Mouse (Mus musculus): ENCODE measurements around the gene Art3. TPM values are rescaled to one million over a fixed set of nuclear protein-coding genes. Genes with fewer than 3 reads are reported as not detected.
A peak's percentile ranks its signal among the peaks of the same experiment; 100 is the strongest.

Art3 gene
- total RNA-seq, 2 experiments from 2014 or later = 378 to 469 TPM

DNA sequence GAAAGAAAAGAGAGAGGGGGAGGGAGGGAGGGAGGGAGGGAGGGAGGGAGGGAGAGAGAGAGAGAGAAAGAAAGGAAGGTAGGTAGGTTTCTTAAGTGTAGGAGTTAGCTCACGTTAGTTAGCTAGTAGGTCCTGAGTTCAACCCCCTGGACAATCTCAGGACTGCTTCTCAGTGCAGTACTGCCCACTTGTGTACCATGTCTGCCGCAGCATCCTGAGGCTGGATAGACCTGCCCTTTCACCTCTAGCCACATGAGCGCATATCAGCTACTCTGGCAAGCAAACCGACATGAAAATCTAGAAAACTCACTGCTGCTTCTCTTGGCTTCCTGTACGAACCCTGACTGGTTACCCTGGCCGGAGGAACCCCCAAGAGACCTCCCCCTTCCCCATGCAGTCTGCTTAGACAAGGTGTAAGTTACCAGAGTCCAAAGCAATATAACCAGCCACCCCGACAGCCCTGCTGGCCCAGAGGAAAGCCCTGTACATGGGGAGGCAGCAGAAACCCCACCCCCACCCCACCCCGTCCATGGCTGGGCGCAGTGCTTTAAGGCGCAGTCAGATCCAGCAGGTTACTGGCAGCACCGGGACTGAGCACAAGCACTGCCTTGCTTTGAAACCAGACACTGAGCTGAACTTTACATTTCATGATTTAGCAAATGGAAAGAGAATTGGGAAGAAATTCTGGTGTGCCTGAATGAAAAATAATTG, 81.8 kb downstream of the Art3 start:
- no peak for DNase-seq (ENCODE audit: low spot score)

DNA sequence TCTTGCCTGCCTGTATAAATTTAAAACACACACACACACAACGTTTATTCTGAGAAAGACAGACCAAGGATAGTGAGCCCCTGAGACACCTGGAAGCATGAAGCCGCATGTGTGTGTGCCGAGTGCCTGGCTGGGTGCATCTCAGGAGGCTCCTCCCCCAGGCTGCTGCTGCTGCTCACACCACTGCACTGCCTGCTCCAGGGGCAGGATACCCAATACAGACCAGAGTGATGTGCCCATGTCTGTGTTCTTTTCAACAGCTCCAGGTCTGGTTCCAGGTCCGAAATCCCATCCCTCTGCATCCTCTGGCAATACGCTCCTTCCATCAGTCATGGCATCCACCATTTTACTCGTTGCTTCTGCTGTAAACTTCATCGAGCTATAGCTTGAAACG, 82.4 kb downstream of the Art3 start:
- no peak for DNase-seq (ENCODE audit: low spot score)

DNA sequence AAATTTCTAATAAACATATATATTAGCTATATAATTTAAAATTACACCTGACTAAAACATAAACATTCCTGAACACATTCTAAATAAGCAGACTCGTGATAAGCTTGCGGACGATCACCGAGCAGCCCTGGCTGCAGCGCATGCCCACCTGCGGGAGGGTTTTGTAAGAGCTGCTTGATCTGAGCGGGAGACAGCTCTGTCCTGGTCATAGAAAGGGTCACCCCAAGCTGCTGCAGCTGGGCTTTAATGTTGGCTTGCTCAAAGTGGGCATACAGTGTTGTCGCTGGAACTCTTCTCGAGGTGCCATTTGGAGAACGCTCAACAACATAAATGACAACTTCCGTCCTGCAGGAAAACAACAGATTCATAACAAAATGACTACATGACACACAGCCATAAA, 92.5 kb downstream of the Art3 start:
- no peak for DNase-seq (ENCODE audit: low spot score)

DNA sequence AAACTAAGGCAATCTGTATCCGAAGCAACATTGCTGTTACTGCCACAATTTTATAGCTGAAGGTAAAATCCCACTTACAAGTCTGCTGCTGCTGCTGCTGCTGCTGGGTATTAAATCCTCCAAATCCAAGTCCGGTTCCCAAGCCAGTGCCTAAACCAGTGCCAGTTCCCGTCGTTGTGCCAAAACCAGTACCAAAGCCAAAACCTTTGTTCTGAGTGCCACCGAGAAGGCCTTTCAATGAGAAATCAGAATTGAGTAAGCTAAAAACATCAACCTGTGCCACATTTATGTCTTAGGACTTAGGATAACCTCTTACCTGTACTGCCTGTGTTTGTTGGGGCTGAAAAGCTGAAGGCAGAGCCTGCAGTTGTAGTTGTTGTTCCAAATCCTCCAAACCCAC, 99.1 kb downstream of the Art3 start:
- no peak for DNase-seq (ENCODE audit: low spot score)

DNA sequence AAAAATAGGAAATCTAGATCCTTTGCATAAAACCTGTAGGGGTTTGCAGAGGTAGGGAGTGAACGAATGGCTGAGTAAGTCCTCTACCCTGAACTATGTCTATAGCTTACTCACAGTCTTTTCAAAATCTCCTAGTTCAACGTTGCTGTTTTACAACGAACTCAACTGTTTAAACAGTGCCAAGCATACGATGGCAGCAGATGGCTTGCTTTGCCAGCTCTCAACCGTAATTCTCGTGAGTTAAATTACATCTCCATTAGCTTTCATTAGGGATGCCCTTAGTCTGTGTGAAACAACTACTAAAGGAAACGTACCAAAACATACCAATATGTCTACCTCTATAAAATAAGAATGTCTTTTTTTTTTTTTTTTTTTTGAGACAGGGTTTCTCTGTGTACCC, 100.0 kb downstream of the Art3 start:
- no peak for DNase-seq (ENCODE audit: low spot score)

DNA sequence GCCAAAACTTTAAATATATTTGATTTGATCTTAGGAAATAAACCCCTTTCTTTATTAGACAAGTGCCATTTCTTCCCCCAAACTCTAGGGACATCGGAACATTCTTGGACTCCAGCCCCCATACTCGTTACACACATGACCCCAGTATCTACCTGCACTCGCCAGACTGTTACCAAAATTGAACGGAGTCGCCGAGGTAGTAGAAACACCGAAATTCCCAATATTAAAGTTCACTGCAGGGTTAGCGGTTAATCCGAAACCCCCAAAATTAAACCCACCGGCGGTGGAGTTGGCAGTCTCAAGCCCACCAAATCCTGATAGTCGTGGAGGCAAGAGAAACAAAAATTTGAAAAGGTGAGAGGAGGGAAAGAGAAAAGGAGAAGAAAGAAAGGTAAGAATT, 102.4 kb downstream of the Art3 start:
- DNase-seq (ENCODE audit: low spot score) = no peak

DNA sequence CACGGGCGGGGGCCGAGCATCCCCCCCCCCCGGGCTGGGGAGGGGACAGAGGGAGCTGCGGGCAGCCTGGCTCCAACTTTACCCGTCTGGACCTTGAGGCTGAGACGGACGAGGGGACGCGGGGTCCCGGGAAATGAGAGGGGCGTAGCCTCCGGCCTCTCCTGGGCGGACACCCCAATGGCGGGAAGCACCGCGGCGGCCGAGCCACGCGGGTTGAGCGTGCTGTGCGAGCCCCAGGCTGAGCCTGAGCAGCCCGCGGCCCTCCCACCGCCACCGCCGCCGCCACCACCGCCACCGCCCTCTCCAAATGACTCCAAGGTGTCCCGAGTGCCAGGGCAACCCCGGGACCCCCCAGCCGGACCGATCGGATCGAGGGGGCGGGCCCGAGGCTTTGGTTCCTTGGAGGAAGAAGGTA, 103.0 kb downstream of the Art3 start:
- no peak for DNase-seq (ENCODE audit: low spot score)

DNA sequence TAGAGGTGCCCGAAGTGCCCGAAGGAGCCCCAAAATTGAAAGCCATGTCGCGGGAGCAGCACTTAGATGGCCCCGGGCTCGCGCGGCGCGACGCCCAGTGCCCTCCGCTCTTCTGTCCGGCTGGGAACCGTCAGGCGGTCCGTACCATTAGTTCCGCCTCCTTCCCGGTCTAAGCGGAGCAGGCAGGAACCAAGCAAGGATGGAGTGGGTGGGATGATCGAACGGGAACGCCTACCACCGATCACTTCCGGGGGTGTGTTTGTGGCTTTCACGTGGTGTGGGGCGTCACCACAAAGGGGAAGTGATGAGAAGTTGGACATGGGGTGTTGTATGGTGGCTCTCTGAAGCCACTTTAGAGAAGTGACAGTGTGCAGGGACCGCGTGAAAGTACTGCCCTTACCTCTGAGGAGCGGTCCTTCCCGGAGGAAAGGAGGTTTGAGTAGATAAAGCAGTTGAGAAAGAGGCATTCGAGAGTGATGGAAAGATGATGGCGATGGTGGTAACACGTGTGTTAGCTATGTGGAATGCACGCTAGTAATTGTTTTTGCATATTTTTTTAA, 103.5 kb downstream of the Art3 start, which contains the start of gene Nup54:
Gene Nup54 (minus strand): TSS at position 195 of the 560 bp plus-strand sequence.
- peak; percentile 98 for DNase-seq (ENCODE audit: low spot score)

DNA sequence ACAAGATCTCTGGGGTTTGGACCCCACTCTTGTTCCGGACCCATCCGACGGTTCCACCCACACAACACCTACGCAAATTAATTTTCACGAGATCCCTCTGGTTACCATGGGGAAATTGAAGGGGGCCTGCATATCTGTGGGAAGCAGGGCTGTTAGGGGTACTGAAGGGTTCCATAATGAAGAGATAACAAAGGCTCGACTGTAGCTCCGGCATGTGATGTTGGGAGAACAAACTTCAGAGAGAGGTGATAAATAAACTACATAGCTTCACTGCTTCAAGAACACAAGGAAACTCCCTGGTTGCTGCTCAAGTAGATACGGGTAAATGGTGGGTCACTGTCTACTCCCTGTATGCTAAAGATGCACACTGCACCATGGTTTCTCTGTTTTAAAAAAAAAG, 106.9 kb downstream of the Art3 start:
- no peak for DNase-seq (ENCODE audit: low spot score)

DNA sequence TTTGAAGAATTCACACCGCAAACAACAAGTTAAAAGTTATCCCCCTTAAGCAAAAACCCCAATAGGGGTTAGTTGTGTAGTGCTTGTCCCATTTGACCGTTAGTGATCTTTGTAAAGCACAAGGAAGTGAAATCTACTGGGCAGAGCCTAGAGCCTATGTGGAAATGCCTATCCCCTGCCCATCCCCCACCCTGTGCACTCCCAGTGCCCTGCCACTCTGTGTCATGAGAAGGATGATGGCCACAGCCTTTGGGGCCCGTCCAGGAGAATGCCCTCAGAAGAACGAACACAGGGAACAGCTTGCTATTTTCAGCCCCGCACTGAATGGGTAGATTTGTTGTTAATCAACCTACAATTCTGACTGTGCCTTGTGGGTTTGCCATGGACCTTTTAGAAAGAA, 109.9 kb downstream of the Art3 start:
- DNase-seq (ENCODE audit: low spot score) = peak; percentile 80

DNA sequence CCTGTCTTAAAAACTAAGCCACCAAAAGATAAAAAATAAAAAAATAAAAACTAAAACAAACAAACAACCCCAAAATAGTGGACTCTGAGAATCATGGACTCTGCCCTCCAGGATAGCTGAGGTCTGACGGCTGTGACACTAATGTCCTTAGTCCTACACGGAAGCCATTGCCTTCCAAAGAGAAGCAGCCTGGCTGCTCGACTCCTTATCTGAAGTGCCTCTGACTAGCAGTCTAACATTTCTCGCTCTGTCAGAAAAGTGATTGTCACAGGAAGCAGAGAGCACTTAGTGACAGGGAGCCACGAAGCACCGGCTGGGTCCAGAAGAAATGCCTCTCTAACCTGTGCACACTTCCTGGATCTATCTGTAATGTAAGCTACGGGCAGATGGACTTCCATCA, 111.3 kb downstream of the Art3 start:
- no peak for DNase-seq (ENCODE audit: low spot score)

DNA sequence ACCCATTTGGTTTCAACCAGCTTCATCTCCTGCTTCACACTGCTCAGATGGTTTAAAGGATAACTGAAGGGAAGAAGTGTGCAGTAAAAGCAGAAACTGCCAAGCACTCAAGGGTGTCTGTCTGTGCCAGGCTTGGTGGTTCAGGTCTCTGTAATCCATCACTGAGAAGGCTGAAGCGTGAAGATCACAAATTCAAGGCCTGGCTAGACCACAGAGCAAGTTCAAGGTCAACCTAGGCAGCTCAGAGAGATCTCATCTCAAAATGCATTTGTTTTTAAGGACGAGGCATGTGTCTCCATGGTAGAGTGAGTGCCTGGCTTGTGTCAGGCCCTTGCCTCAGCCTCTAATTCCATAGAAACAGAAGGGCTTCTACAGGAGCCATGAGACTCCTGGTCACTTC, 113.4 kb downstream of the Art3 start:
- no peak for DNase-seq (ENCODE audit: low spot score)

DNA sequence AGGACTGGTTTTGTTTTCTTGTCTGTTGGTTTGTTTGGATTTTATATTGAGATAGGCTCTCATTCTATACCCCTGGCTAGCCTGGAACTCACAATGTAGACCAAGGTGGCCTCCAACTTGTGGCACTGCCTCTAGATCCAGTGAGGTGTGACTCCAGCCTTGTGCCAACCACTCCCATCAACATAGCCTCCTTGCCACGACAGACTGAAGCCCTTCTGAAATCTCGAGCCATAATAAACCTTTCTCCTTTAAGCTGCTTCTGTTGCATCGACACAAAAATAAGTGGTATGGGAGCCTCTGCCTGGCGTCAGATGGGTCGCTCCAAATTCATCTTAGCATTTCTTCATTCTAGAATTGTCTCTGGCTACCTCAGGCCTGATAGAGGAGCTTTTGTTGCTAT, 115.1 kb downstream of the Art3 start:
- DNase-seq (ENCODE audit: low spot score) = no peak

DNA sequence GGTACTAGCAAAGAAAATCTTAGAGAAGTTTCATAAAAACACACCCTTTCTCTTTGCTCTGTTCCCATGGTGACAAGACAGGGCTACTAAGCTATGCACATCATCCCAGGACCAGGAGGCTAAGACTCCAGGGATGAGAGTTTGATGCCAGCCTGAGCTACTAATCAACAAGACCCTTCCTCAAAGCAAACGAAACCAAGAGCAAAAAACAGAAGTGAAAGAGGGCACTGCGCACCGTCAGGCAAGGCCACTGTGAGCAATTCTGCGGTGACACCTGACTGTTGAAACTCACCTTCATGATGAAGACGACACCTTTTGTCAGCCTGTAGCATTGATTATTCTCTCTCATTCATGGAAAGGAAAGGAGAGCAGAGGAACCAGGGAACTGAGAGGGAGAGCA, 121.2 kb downstream of the Art3 start:
- DNase-seq (ENCODE audit: low spot score) = no peak

DNA sequence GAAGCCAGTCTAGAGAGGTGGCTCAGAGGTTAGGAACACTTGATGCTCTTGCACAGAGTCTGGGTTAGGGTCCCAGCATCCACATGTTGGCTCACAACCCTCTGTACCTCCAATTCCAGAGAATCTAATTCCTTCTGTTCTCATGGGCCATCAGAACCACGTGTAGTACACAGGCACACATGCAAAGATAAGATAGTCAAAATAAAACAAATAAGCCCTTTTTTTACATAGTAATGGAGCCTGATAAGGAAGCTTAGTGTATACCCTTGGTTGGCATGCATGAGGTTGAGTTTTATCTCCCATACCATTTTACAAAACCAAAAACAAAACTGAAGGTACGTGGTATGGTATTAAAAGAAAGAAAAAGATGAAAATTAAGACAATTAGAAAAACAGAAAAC, 125.8 kb downstream of the Art3 start:
- no peak for DNase-seq (ENCODE audit: low spot score)

DNA sequence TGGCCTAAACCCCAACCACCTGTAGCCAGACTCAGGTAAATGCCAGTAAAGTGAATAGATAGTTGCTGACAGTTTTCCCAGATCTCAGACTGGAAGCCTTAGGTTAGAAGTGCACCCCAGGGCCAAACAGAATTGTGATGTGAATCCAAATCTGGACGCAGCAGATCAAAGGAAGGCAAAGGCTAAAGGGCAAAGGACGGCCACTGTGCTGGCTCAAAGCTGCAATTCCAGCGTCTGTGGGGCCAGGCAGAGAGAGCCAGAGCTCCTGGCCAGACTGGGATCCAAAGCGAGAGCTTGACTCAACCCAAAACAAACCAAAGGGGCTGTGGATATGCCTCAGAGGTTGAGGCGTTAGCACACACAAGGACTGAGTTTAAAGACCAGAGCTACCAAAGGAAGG, 127.1 kb downstream of the Art3 start:
- no peak for DNase-seq (ENCODE audit: low spot score)

DNA sequence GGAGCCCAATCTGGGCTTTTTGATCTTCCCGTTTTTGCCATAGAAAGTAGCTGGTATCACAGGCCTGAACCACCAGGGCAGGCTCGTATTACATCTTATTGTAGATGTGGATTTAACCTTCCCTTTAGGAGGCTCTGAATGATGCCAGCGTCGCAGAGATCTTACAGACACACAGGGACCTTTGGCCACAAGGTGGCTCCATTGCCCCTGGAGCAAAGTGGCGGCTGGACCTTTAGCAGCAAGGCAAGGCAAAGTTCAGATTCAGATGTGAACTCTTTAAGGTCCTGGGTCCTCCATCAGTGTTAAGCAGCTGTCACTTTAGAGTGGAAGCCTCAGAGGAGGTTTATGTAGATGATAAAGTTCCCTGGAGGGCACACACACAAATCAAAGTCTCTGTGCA, 129.7 kb downstream of the Art3 start:
- peak; percentile 74 for DNase-seq (ENCODE audit: low spot score)

Small RNAs within 50 kb of the gene (microRNA-seq; reads per million reads assigned to microRNA genes)
- gene Mir6415 = not detected

Other genes starting within 250 kb of the Art3 start
- gene G3bp2, start 248.1 kb upstream of the Art3 start, total RNA-seq (2021) = 10 to 100 TPM; 58.2 to 61.5 TPM
- 10 to 100 TPM; 68.3 to 72.6 TPM for gene Uso1, start 193.9 kb upstream of the Art3 start, total RNA-seq (2021)
- not detected for gene U90926, start 116.4 kb upstream of the Art3 start, total RNA-seq (2021)
- not detected for gene Ppef2, start 75.5 kb upstream of the Art3 start, total RNA-seq (2021)
- 1 to 10 TPM; 6.1 to 7.0 TPM for gene Naaa, start 53.7 kb upstream of the Art3 start, total RNA-seq (2021)
- 10 to 100 TPM; 15.8 to 17.4 TPM for gene Sdad1, start 21.3 kb upstream of the Art3 start, total RNA-seq (2021)
- under 1 TPM; 0.30 to 0.36 TPM for gene Cxcl9, start 3.7 kb upstream of the Art3 start, total RNA-seq (2021)
- under 1 TPM in 1 of 2 experiments, not detected in 1; 0.47 TPM for gene Cxcl10, start 17.1 kb downstream of the Art3 start, total RNA-seq (2021)
- gene Nup54, start 103.4 kb downstream of the Art3 start, total RNA-seq (2021) = 10 to 100 TPM; 11.5 to 12.0 TPM
- 10 to 100 TPM; 69.6 to 72.5 TPM for gene Scarb2, start 175.0 kb downstream of the Art3 start, total RNA-seq (2021)
- gene Fam47e, start 223.2 kb downstream of the Art3 start, total RNA-seq (2021) = not detected

All from gastrocnemius, adult 18-20 months (tissue).